Mouse (Mus musculus): Measurements from ENCODE around the gene Acer1.

The Acer1 gene

GRCm38 (mm10) chr17:56989467-56990114, 7.7 kb upstream of the Acer1 start:
- no peak for DNase-seq (ENCODE audit: low spot score in 2 of 2)

- no peak for DNase-seq (ENCODE audit: low spot score in 2 of 2)
These were observed 7.0 kb upstream of the Acer1 start for GRCm38 (mm10) chr17:56988921-56989430.

GRCm38 (mm10) chr17:56988441-56988840, 6.5 kb upstream of the Acer1 start:
- DNase-seq (ENCODE audit: low spot score in 2 of 2), result no peak

GRCm38 (mm10) chr17:56986105-56986805, 4.3 kb upstream of the Acer1 start:
- no peak for DNase-seq (ENCODE audit: low spot score in 2 of 2)

- no peak for DNase-seq (ENCODE audit: low spot score in 2 of 2)
These were observed 3.7 kb upstream of the Acer1 start for GRCm38 (mm10) chr17:56985656-56986055.

GRCm38 (mm10) chr17:56984886-56985285, 3.0 kb upstream of the Acer1 start:
- no peak for DNase-seq (ENCODE audit: low spot score in 2 of 2)

GRCm38 (mm10) chr17:56981049-56981448, 877 bp downstream of the Acer1 start:
- no peak for DNase-seq (ENCODE audit: low spot score in 2 of 2)

GRCm38 (mm10) chr17:56979524-56979923, 2.4 kb downstream of the Acer1 start:
- DNase-seq (ENCODE audit: low spot score in 2 of 2), result no peak

GRCm38 (mm10) chr17:56976531-56977390, 5.2 kb downstream of the Acer1 start:
- DNase-seq (ENCODE audit: low spot score in 2 of 2), result no peak

GRCm38 (mm10) chr17:56975391-56975790, 6.5 kb downstream of the Acer1 start:
- DNase-seq (ENCODE audit: low spot score in 2 of 2), result no peak

- no peak for DNase-seq (ENCODE audit: low spot score in 2 of 2)
These were observed 7.2 kb downstream of the Acer1 start for GRCm38 (mm10) chr17:56974708-56975240.

GRCm38 (mm10) chr17:56973956-56974707, 7.8 kb downstream of the Acer1 start:
- no peak for DNase-seq (ENCODE audit: low spot score in 2 of 2)

GRCm38 (mm10) chr17:56970081-56970480, 11.8 kb downstream of the Acer1 start:
- DNase-seq (ENCODE audit: low spot score in 2 of 2), result no peak

GRCm38 (mm10) chr17:56969321-56969720, 12.6 kb downstream of the Acer1 start:
- no peak for DNase-seq (ENCODE audit: low spot score in 2 of 2)

- DNase-seq (ENCODE audit: low spot score in 2 of 2), result no peak
These were observed 18.3 kb downstream of the Acer1 start for GRCm38 (mm10) chr17:56963646-56964045.

- no peak for DNase-seq (ENCODE audit: low spot score in 2 of 2)
These were observed 19.1 kb downstream of the Acer1 start for GRCm38 (mm10) chr17:56962642-56963405.

GRCm38 (mm10) chr17:56961880-56962279, 20.0 kb downstream of the Acer1 start:
- no peak for DNase-seq (ENCODE audit: low spot score in 2 of 2)

- no peak for DNase-seq (ENCODE audit: low spot score in 2 of 2)
These were observed 23.3 kb downstream of the Acer1 start for GRCm38 (mm10) chr17:56958667-56959066.

GRCm38 (mm10) chr17:56957763-56958429, 24.0 kb downstream of the Acer1 start:
- no peak for DNase-seq (ENCODE audit: low spot score in 2 of 2)

- DNase-seq (ENCODE audit: low spot score in 2 of 2), result no peak
These were observed 27.1 kb downstream of the Acer1 start for GRCm38 (mm10) chr17:56954871-56955270.

Data from urinary bladder, postnatal 36 days (tissue).